Mouse (Mus musculus): ENCODE data around the gene Gm8857. TPM values are rescaled to one million over a fixed set of nuclear protein-coding genes. Genes with fewer than 3 reads are reported as not detected.

The Gm8857 gene
- 1.7 TPM for polyA plus RNA-seq (2017; shearing (Covaris generic))

DNA sequence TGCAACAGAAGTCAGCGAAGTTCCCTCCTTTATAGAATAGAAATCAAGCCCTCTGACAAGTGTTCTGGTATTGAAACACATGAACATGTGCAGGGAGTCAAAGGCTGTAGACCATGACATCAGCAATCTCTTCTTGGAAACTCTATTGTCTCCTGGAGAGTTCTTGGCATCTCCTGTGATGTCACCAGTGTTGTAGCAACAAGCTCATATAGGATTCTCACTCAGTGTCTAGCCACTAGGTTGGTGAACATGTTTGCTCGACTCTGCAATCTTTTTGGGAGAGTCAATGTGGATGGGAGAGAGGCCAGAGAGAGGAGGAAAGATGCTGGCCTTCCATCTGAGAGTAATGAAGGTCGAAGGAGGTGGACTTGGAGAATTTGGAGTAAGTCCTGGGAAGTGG, at the start of gene Gm8857, which contains the start of gene Gm8871:
TSS of gene Gm8857 (plus strand) at position 303 of the 400 bp plus-strand sequence.
TSS of gene Gm8871 (plus strand) at position 301 of the 400 bp plus-strand sequence.

Other genes with a start within 250 kb of the Gm8857 start
- 0.49 TPM for gene Gm8871, start within 50 bp of the Gm8857 start, polyA plus RNA-seq (2017; shearing (Covaris generic))
- gene Gm8879, start 179.8 kb downstream of the Gm8857 start, polyA plus RNA-seq (2017; shearing (Covaris generic)): not detected
- gene Gm5861, start 235.3 kb downstream of the Gm8857 start, polyA plus RNA-seq (2017; shearing (Covaris generic)): not detected

Data from effector memory CD4-positive, alpha-beta T cell, adult 7 months (primary cell).